Mouse (Mus musculus) neutrophil, adult 83 days (primary cell): ENCODE measurements around the gene Odf3b. TPM values are rescaled to one million over a fixed set of nuclear protein-coding genes. Genes with fewer than 3 reads are reported as not detected.

Source experiments
- total RNA-seq, 2 experiments: library from RNA; stranded (reverse); gene quantifications; one replicate each; pipeline ENCODE4 v1.2.4; 2023

Gene Odf3b
- 1 to 10 TPM in 1 of 2 experiments, not detected in 1; 1.1 TPM for total RNA-seq

GRCm38 (mm10) chr15:89378831-89379401 lies at the start of gene Odf3b:
Gene Odf3b (minus strand): TSS chr15:89379282.

GRCm38 (mm10) chr15:89425711-89426121 lies 46.6 kb upstream of the Odf3b start, which contains the start of gene Cpt1b:
Gene Cpt1b (minus strand): TSS chr15:89425863.

GRCm38 (mm10) chr15:89410118-89410517 lies 31.0 kb upstream of the Odf3b start, which contains the start of gene Syce3:
Gene Syce3 (minus strand): TSS chr15:89410503.

GRCm38 (mm10) chr15:89384617-89385016 lies 5.5 kb upstream of the Odf3b start, which contains the start of gene Klhdc7b:
Gene Klhdc7b (plus strand): TSS chr15:89384917.

GRCm38 (mm10) chr15:89376957-89377356 lies 2.1 kb downstream of the Odf3b start, which contains the start of gene Tymp:
Gene Tymp (minus strand): TSS chr15:89377039.

GRCm38 (mm10) chr15:89373762-89374248 lies 5.3 kb downstream of the Odf3b start, which contains the start of gene Sco2:
Gene Sco2 (minus strand): TSS chr15:89373846.

GRCm38 (mm10) chr15:89355241-89356187 lies 23.6 kb downstream of the Odf3b start, which contains the start of the genes Lmf2 and Ncaph2:
Gene Lmf2 (minus strand): TSS chr15:89355659.
Gene Ncaph2 (plus strand): TSS chr15:89355719.

GRCm38 (mm10) chr15:89334271-89334670 lies 44.8 kb downstream of the Odf3b start, which contains the start of gene Miox:
Gene Miox (plus strand): TSS chr15:89334398.

Other genes starting within 250 kb of the Odf3b start
- gene Mapk12, start 238.6 kb downstream of the Odf3b start, total RNA-seq = under 1 TPM; 0.18 to 0.29 TPM
- gene Mapk11, start 229.7 kb downstream of the Odf3b start, total RNA-seq = under 1 TPM; 0.18 to 0.24 TPM
- gene Plxnb2, start 198.5 kb downstream of the Odf3b start, total RNA-seq = 10 to 100 TPM; 60.7 to 68.5 TPM
- 1 to 10 TPM; 1.8 to 2.3 TPM for gene Dennd6b, start 182.8 kb downstream of the Odf3b start, total RNA-seq
- 10 to 100 TPM; 32.1 to 34.2 TPM for gene Ppp6r2, start 167.7 kb downstream of the Odf3b start, total RNA-seq
- gene Sbf1, start 64.0 kb downstream of the Odf3b start, total RNA-seq = 100 to 1,000 TPM; 110 to 118 TPM
- gene Adm2, start 56.6 kb downstream of the Odf3b start, total RNA-seq = not detected
- not detected for gene Miox, start 44.9 kb downstream of the Odf3b start, total RNA-seq
- gene Lmf2, start 23.6 kb downstream of the Odf3b start, total RNA-seq = 10 to 100 TPM; 38.9 to 51.4 TPM
- gene Ncaph2, start 23.6 kb downstream of the Odf3b start, total RNA-seq = 100 to 1,000 TPM in 1 of 2 experiments, 10 to 100 TPM in 1; 92.6 to 104 TPM
- gene Sco2, start 5.4 kb downstream of the Odf3b start, total RNA-seq = 1 to 10 TPM; 5.1 to 5.4 TPM
- gene Tymp, start 2.2 kb downstream of the Odf3b start, total RNA-seq = under 1 TPM; 0.22 to 0.24 TPM
- gene Klhdc7b, start 5.6 kb upstream of the Odf3b start, total RNA-seq = not detected
- not detected for gene Syce3, start 31.2 kb upstream of the Odf3b start, total RNA-seq
- 1 to 10 TPM; 4.3 to 5.4 TPM for gene Cpt1b, start 46.6 kb upstream of the Odf3b start, total RNA-seq
- gene C730034F03Rik, start 50.3 kb upstream of the Odf3b start, total RNA-seq = 10 to 100 TPM; 11.1 to 15.7 TPM
- not detected for gene Gm44502, start 50.4 kb upstream of the Odf3b start, total RNA-seq
- gene Chkb, start 50.6 kb upstream of the Odf3b start, total RNA-seq = 100 to 1,000 TPM; 101 to 122 TPM
- gene Mapk8ip2, start 74.6 kb upstream of the Odf3b start, total RNA-seq = not detected
- 10 to 100 TPM; 12.7 to 14.9 TPM for gene Arsa, start 98.1 kb upstream of the Odf3b start, total RNA-seq
- 1 to 10 TPM; 1.0 to 3.4 TPM for gene Shank3, start 120.3 kb upstream of the Odf3b start, total RNA-seq
- gene Acr, start 189.0 kb upstream of the Odf3b start, total RNA-seq = not detected
- 1 to 10 TPM; 2.0 to 4.4 TPM for gene Rabl2, start 212.6 kb upstream of the Odf3b start, total RNA-seq